Mouse (Mus musculus) small intestine, adult 2 months (tissue): ENCODE data around the gene Mcur1. TPM values are rescaled to one million over a fixed set of nuclear protein-coding genes. Genes with fewer than 3 reads are reported as not detected.

ENCODE experiments used
- H3K27ac ChIP-seq: fragments of 200-500 bp; 2 replicates; pipeline ENCODE4 v1.5.1; 2012; ENCODE audit warnings: low read depth, low read length, control low read depth, inconsistent platforms; ENCODE audit not compliant: insufficient read depth
- H3K27me3 ChIP-seq: fragments of 200-500 bp; 2 replicates; pipeline ENCODE4 v1.6.1; 2012; ENCODE audit warnings: mild to moderate bottlenecking, moderate library complexity, low read length, inconsistent platforms; ENCODE audit not compliant: control insufficient read depth, insufficient read depth
- H3K36me3 ChIP-seq: fragments of 200-500 bp; 2 replicates; pipeline ENCODE4 v1.6.1; 2012; ENCODE audit warnings: mild to moderate bottlenecking, low read length, control low read depth, inconsistent platforms; ENCODE audit not compliant: control insufficient read depth, insufficient read depth
- H3K4me1 ChIP-seq: fragments of 200-500 bp; 2 replicates; pipeline ENCODE4 v1.6.1; 2012; ENCODE audit warnings: low read length, inconsistent platforms, mixed read lengths; ENCODE audit not compliant: control insufficient read depth, insufficient read depth, insufficient read length
- H3K4me3 ChIP-seq: fragments of 200-500 bp; 2 replicates; pipeline ENCODE4 v1.5.1; 2012; ENCODE audit warnings: low read depth, mild to moderate bottlenecking, control low read depth, inconsistent platforms, low read length, moderate library complexity
- CTCF ChIP-seq: fragments of 200-500 bp; IDR thresholded peaks from 2 replicates; pipeline ENCODE4 v1.5.1; 2012; ENCODE audit warnings: low read depth, mild to moderate bottlenecking, control low read depth, inconsistent platforms, low read length, moderate library complexity, mixed read lengths; ENCODE audit not compliant: insufficient replicate concordance, insufficient read length; ENCODE audit errors: extremely low read depth
- POLR2A ChIP-seq: fragments of 200-500 bp; IDR thresholded peaks from 2 replicates; pipeline ENCODE4 v1.6.1; 2012; ENCODE audit warnings: low read depth, mild to moderate bottlenecking, control low read depth, inconsistent platforms, low read length, moderate library complexity
- WGBS: fragments of 180-500 bp; shearing (Covaris S2); methylation state at CpG from one replicate; pipeline ENCODE4 v1.1.7; 2018; 5-methylcytosine and 5-hydroxymethylcytosine counted together
- polyA plus RNA-seq: library from polyadenylated mRNA; depleted of rRNA; stranded (reverse); fragments of >200 nt; gene quantifications from 2 replicates; pipeline ENCODE4 v1.2.3, GENCODE M21; 2012

Mcur1 gene
- polyA plus RNA-seq, 1 experiment = 42.0 TPM

- Histone ChIP-seq H3K27me3 (no peaks in the 10 kb centered on the region), H3K4me1 (no peaks in the 10 kb centered on the region), H3K4me3 (no peak overlapping the region), H3K27ac (no peak overlapping the region), H3K36me3 (no peaks in the 10 kb centered on the region)
- TF ChIP-seq CTCF (no peak), POLR2A (no peak)
- 70% methylated on average over 8 of the region's 8 CpGs for WGBS
Measured at GRCm38 (mm10) chr13:43517371-43517770, 42.6 kb downstream of the Mcur1 start.

GRCm38 (mm10) chr13:43516931-43517330, 43.1 kb downstream of the Mcur1 start:
- TF ChIP-seq POLR2A = no peak
- no peak for TF ChIP-seq CTCF
- Histone ChIP-seq H3K27ac (no peak overlapping the region), H3K27me3 (no peaks in the 10 kb centered on the region), H3K36me3 (no peaks in the 10 kb centered on the region), H3K4me3 (no peak overlapping the region), H3K4me1 (no peaks in the 10 kb centered on the region)
- 65% methylated on average over 6 of the region's 6 CpGs for WGBS

DNA sequence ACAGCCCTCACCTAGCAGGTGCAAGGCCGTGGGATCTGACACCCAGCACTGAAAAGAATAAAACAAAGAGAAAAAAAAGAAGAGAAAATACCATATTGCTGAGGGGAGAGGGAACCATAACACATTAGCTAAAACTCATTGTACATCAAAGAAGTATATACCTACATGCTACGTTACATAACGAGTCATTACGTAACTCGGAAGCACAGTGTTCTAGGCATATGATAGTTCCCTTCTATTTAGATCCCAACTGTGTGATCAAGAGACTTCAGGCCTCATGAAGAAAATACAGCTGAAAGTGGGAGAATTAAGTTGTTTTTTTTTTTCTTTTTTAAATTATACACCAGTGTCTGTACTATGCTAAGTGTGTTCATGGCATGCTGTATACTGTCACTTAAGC, 43.9 kb downstream of the Mcur1 start:
- H3K4me1 ChIP-seq = no peaks in the 10 kb centered on the region
- H3K4me3 ChIP-seq = no peak overlapping the region
- TF ChIP-seq POLR2A = no peak
- no peak for TF ChIP-seq CTCF
- H3K27me3 ChIP-seq = no peaks in the 10 kb centered on the region
- no peak overlapping the region for H3K27ac ChIP-seq
- no peaks in the 10 kb centered on the region for H3K36me3 ChIP-seq
- 84% methylated on average over 5 of the region's 5 CpGs for WGBS

GRCm38 (mm10) chr13:43514950-43515358, 45.0 kb downstream of the Mcur1 start:
- no peak overlapping the region for H3K4me3 ChIP-seq
- whole genome bisulfite sequencing = 59% methylated on average over 8 of the region's 8 CpGs
- H3K27ac ChIP-seq = no peak overlapping the region
- no peaks in the 10 kb centered on the region for H3K36me3 ChIP-seq
- H3K4me1 ChIP-seq = no peaks in the 10 kb centered on the region
- no peaks in the 10 kb centered on the region for H3K27me3 ChIP-seq
- TF ChIP-seq CTCF = no peak
- no peak for TF ChIP-seq POLR2A

GRCm38 (mm10) chr13:43512736-43513135, 47.3 kb downstream of the Mcur1 start:
- Histone ChIP-seq H3K27ac (no peak overlapping the region), H3K4me1 (no peaks in the 10 kb centered on the region), H3K27me3 (no peaks in the 10 kb centered on the region), H3K4me3 (no peak overlapping the region), H3K36me3 (no peaks in the 10 kb centered on the region)
- 90% methylated on average over 3 of the region's 3 CpGs for WGBS
- TF ChIP-seq POLR2A = no peak
- TF ChIP-seq CTCF = no peak

GRCm38 (mm10) chr13:43505798-43506197, 54.2 kb downstream of the Mcur1 start:
- Histone ChIP-seq H3K36me3 (no peaks in the 10 kb centered on the region), H3K4me3 (no peak overlapping the region), H3K27me3 (no peaks in the 10 kb centered on the region), H3K27ac (no peak overlapping the region), H3K4me1 (peaks cover 3% of the 10 kb centered on the region)
- 88% methylated on average over 3 of the region's 3 CpGs for WGBS
- TF ChIP-seq CTCF (no peak), POLR2A (no peak)

DNA sequence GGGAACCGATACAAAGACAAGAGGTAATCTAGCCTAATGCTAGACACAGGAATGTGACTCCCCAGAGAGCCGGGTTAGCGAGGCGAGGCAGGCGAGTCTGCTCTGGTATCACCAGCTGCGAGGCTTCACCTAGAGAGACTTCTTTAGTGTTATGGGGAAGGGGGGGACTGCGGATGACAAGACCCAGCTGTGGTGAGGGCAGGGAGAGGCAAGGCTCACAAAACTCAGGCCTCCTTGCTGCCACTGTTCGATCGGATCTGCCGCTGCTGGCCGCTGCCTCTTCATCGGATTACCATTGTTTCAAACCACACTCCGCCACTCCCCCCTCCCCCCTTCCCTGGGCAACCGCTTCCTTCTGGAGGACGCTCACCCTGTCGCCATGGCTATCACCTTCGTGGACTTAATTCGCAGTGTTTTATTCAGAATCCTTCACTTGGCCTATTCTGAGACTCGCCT, 56.6 kb downstream of the Mcur1 start:
- Histone ChIP-seq H3K27ac (no peak overlapping the region), H3K4me3 (peak overlapping the region; percentile 34), H3K36me3 (no peaks in the 10 kb centered on the region), H3K4me1 (peaks cover 3% of the 10 kb centered on the region), H3K27me3 (no peaks in the 10 kb centered on the region)
- no peak for TF ChIP-seq POLR2A
- WGBS = 7% methylated on average over 19 of the region's 19 CpGs

GRCm38 (mm10) chr13:43501601-43502000, 58.4 kb downstream of the Mcur1 start:
- Histone ChIP-seq H3K27ac (no peak overlapping the region), H3K36me3 (no peaks in the 10 kb centered on the region), H3K4me1 (peaks cover 3% of the 10 kb centered on the region), H3K4me3 (no peak overlapping the region), H3K27me3 (no peaks in the 10 kb centered on the region)
- TF ChIP-seq POLR2A = no peak
- TF ChIP-seq CTCF = no peak
- 86% methylated on average over 5 of the region's 5 CpGs for WGBS
